Mouse (Mus musculus): ENCODE measurements around the gene Zbtb38.
"Not testable (repeated sequence)": the region's sequence is repeated elsewhere in the genome, so short reads cannot be mapped to it uniquely, and the experiment has no call there.

Zbtb38 gene

DNA sequence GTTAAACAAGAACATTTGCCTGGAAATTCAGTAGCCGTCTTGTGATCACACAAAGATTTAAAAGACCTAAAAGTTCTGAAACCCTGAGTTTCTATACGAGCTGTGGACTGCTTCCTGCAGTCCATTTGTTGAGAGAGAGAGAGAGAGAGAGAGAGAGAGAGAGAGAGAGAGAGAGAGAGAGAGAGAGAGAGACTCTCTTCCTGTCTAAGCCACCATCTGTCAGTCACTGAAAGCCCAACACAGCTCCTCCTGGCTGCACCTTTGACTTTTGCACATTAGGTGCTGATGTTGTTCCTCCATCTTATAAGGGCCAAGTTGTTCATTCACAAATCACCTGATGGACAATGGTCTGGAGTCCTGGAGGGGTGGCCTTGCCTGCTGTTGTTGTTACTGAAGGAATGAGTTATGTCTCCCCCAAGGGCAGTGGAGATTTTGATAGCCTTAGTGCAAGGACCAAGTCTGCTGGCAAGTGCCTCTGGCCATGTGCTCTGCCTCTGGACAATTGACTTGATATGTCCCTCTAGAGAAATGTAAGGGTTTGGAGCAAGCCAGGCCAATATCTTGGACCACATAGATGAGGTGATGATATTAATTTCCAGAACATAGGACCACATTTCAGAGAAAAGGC, 105.8 kb downstream of the Zbtb38 start:
- in situ Hi-C loops (cut with MboI, MseI) = no loop called here

DNA sequence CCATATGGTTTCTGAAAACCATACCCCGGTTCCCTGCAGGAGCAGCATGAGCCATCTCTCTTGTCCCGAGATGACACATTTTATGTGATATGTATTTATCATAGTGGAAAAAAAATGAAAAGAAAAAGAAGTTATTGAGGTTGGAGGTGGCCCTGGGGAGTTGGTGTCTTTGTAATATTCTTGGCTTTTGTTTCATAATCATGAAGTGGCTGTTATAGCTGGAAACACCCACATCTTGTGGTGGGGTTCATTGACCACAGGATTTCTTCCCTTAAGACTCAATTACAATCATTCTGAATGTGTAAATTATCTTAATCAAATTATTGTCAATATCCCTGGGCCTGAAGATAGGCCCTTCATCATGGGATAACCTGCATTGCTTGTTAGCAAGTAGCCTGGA, 107.8 kb downstream of the Zbtb38 start:
- in situ Hi-C loops (cut with MboI, MseI) = no loop called here

DNA sequence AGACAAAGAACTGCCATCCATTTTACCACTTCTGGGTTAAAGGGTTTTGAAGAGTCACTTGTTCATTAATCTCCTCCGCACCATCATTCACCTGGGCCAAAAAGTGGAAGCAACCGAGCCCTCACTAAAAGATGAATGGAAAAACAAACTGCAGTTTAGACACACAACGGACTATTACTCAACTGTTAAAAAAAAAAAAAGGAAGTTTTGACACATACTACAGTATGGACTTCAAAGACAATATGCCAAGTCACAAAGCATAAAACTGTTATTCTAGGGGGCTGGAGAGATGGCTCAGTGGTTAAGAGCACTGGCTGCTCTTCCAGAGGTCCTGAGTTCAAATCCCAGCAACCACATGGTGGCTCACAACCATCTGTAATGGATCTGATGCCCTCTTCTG, 108.6 kb downstream of the Zbtb38 start:
- in situ Hi-C loops (cut with MboI, MseI) = not testable (repeated sequence)

DNA sequence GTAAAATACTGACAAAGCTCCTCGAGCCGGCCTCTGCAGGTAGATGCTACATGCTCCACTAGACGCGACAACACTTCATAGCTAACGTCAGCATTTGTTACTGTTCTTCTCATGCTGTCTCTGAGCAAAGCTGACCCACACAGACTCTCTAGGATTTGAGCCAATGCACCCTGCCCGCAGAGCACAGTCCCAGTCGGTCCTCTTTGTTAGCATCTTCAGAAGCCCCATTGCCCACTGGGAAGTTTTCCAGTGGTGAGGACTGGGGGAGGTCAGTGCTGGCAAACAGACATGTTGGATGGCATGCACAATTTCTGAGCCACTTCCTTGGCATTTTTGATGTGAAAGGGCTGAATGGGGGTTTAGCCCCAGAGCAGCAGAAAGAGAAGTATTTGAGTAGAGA, 113.2 kb downstream of the Zbtb38 start:
- in situ Hi-C loops (cut with MboI, MseI) = no loop called here

DNA sequence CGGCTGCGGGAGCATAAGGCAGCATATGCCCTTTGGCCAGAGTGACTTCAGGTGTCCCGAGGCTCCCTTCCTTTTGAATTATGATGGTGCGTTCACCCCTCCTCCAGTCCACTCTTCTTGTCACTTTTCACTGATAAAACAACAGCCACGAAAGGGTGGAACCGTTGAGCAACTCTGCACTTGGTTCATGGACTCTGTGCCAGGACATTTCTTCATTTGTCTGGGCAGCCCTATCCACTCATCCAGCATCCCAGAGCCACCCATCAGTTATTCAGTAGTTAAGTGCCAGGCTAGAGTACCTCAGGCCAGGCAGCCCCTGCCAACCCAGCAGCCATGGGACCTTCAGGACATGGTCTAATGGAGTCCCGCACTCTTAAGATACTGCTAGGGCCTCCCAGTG, 114.1 kb downstream of the Zbtb38 start:
- in situ Hi-C loops (cut with MboI, MseI) = no loop called here

DNA sequence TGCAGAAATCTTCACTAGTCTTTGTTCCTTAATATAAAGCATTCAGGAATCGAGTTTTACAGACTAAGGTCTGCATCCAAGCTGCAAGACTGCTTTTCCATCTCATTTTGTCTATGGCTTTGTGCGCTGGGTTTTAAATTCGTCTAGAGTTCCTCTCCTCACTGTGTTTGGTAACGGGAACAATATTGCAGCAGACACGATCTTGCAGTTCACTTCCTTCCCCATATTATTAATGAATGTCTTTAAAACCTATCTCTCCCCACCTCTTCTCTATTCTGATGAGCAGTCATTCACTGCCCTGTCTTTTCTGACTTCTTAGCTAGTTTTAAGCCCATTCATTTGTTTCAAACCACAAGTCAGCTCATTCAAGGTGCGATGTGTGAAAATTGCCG, 115.5 kb downstream of the Zbtb38 start:
- in situ Hi-C loops (cut with MboI, MseI) = no loop called here

DNA sequence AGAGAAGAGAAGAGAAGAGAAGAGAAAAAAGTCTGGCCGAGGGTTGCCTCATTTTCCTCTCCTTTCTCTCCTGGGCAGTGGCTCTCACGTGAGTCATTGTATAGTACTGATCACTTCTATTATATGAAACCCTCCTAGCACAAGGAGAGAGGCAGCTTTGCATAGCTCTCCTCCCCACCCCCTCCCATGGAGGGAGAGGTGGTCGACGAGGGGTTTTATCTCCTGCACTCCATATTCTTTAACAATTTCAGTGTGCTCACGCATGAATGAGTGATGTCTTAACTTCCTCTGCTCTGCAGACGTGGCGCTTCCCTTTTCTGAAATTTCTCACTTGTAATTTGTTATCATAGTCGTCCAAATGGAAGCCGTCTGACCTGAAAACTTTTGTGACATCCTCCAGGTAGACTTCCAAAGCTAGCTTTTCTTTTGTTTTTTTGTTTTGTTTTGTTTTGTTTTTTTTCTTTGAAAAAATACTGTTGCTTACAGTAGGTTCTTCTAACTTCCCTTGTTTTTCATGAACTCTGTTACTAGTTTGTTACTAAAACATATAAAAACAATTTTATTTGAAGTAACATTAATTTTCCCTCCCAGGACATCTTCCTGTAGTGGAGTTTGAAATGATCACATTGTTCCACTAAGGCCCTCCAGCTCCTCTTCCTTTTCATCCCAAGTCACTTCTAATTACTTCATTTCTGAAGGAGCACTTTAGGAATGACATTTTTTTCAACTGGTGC, 116.0 kb downstream of the Zbtb38 start:
- in situ Hi-C loops (cut with MboI, MseI) = no loop called here

DNA sequence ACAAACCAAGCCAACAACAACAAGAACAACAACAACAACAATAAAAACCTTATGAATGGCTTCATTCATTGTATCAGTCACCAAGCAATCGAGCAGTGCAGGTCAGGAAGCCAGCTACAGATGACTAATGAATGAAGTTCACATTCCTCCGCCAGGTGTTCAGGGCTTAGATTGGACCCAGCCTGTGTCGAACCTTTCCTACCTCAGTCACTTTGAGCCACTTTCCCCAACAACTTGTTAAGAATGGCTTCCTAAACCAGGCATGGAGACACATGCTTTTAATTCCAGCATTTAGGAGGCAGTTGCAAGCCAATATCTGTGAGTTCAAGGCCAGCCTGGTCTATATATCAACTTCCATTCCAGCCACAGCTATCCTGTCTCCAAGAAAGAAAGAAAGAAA, 116.7 kb downstream of the Zbtb38 start:
- in situ Hi-C loops (cut with MboI, MseI) = no loop called here

DNA sequence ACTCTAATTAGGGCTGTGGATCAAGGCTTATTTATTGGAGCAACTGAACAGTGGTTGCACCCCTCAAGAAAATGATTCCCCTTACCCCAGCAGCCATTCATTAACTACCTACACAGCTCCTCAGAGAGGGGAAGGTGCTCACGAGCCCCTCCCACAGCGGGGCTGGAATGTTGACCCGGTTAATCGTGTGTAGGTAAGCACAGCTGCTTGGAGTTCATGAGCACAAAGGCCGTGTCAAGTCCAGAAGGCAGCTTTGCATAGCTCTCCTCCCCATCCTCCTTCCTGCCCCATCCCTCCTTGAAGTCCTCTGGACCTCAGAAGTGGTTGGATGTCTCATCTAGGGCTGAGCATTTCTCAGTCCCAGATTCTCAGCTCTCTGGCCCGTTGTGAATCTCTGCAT, 117.5 kb downstream of the Zbtb38 start:
- in situ Hi-C loops (cut with MboI, MseI) = no loop called here

DNA sequence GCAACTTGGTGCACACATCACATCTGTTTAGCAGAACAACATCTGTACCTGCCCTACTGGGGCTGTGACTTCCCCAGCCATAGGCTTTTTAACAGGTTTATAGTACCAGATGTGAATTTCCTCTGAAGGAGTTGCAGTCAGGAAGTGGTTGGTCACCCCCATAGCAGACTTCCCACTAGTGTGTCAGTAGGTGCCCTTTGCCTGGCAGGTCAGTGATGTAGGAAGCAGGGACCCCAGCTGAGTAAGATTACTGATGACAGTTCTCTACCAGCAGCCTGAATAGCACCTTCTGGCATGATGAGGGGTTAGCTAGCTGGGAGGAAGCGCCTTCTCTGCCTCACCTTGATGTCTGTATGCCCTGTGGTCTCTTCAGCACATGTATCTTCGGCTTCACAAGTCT, 118.9 kb downstream of the Zbtb38 start:
- in situ Hi-C loops (cut with MboI, MseI) = no loop called here

All from T-helper 17 cell (primary cell).